Mouse (Mus musculus) lung, embryonic 14.5 days (tissue): Measurements from ENCODE around the gene Syngr4. TPM values are rescaled to one million over a fixed set of nuclear protein-coding genes. Genes with fewer than 3 reads are reported as not detected.

Experiments
- ATAC-seq: fragments of 200-750 bp; cut with Nextera tagmentation; 2 replicates; pipeline ENCODE4 v1.8.0; 2017; ENCODE audit warnings: mild to moderate bottlenecking, moderate TSS enrichment, moderate library complexity; ENCODE audit not compliant: insufficient read depth
- DNase-seq: peaks from one replicate; pipeline ENCODE4 v3.0.0-alpha.2; 2015
- H3K27ac ChIP-seq: fragments of 300-500 bp; sonication (generic); 2 replicates; pipeline ENCODE4 v1.5.1; 2014; ENCODE audit warnings: low read depth, mild to moderate bottlenecking, moderate library complexity
- H3K27me3 ChIP-seq: fragments of 300-500 bp; sonication (generic); 2 replicates; pipeline ENCODE4 v1.6.1; 2014; ENCODE audit warnings: low read length, control low read depth; ENCODE audit not compliant: insufficient read depth
- H3K36me3 ChIP-seq: fragments of 300-500 bp; sonication (generic); 2 replicates; pipeline ENCODE4 v1.6.1; 2014; ENCODE audit warnings: control low read depth; ENCODE audit not compliant: insufficient read depth
- H3K4me1 ChIP-seq: fragments of 300-500 bp; sonication (generic); 2 replicates; pipeline ENCODE4 v1.6.1; 2014; ENCODE audit warnings: antibody characterized with exemption, control low read depth; ENCODE audit not compliant: insufficient read depth
- H3K4me2 ChIP-seq: fragments of 300-500 bp; sonication (generic); 2 replicates; pipeline ENCODE4 v1.6.1; 2014; ENCODE audit warnings: mild to moderate bottlenecking
- H3K4me3 ChIP-seq: fragments of 300-500 bp; sonication (generic); 2 replicates; pipeline ENCODE4 v1.5.1; 2014; ENCODE audit warnings: low read depth, low read length
- H3K9ac ChIP-seq: fragments of 300-500 bp; sonication (generic); 2 replicates; pipeline ENCODE4 v1.6.1; 2014
- H3K9me3 ChIP-seq: fragments of 300-500 bp; sonication (generic); 2 replicates; pipeline ENCODE4 v1.6.1; 2016; ENCODE audit warnings: low read depth, low read length, control low read depth
- CTCF ChIP-seq: IDR thresholded peaks from 2 replicates; pipeline ENCODE4 v1.5.1; 2016; ENCODE audit warnings: antibody characterized with exemption, low read depth
- WGBS: fragments of 180-500 bp; shearing (Covaris S2); extraction: QIAGEN DNeasy Blood & Tissue Kit; methylation state at CpG from one replicate; pipeline ENCODE4 v1.1.7; 2014; 5-methylcytosine and 5-hydroxymethylcytosine counted together
- polyA plus RNA-seq: library from polyadenylated mRNA; unstranded; fragments of >200 nt; fragmentation: Nextera tagmentation; extraction: Ambion mirVana; gene quantifications from 2 replicates; pipeline ENCODE4 v1.2.1, GENCODE M21; 2014

The Syngr4 gene
- polyA plus RNA-seq, 1 experiment from 2014 or later = 1.0 TPM

DNA sequence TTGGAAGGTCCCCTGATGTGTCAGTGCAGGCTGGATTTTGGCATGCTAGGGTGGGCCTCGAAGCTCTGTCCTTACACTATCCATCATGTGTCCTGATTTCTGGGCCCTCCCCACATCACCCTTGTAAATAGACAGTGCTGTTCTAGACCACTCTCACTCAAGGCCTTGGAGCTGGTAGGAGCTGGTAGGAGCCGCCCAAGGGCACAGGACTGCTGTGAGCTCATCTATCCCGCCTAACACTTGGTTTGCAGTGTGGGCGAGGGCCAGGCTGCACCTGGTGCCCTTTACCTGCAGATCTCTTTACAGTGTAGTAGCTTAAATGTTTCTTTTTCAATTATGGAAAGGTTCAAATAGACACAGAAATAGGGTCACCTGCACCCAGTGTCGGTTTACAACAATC lies 18.5 kb upstream of the Syngr4 start:
- no peak for ATAC-seq
- DNase-seq = no peak
- Histone ChIP-seq H3K4me2 (no peak overlapping the region), H3K27me3 (no peaks in the 10 kb centered on the region), H3K36me3 (peaks cover 12% of the 10 kb centered on the region; the same call in 1 of the 2 replicates), H3K27ac (no peak overlapping the region), H3K9ac (no peak overlapping the region), H3K4me3 (no peak overlapping the region), H3K9me3 (no peaks in the 10 kb centered on the region), H3K4me1 (peaks cover 28% of the 10 kb centered on the region)
- no peak for TF ChIP-seq CTCF
- WGBS = 79% methylated on average over 5 of the region's 5 CpGs

DNA sequence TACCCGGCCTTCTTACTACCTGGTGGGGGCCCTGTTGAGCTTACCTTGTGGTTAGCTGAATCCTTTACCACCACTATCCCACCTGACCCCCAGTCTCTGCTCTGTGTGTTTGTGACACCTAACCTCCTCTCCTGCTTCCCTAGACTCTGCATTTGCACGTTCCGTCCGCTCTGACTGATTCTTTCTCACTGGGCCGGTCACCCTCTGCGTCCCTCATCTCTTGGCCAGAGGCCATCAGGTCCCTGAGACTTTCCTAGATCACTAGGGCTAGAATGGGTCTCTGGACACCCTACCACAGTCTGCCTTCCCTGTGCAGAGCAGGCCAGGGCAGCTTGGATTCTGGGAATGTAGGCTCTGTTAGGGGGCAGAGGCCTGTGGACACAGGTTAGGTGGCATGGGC lies 17.6 kb upstream of the Syngr4 start:
- no peak for TF ChIP-seq CTCF
- peaks cover 20% of the 10 kb centered on the region; the same call in 1 of the 2 replicates for H3K36me3 ChIP-seq
- H3K27me3 ChIP-seq = no peaks in the 10 kb centered on the region
- H3K27ac ChIP-seq = no peak overlapping the region
- ATAC-seq (no peak), DNase-seq (no peak)
- H3K9ac ChIP-seq = no peak overlapping the region; the same call in 1 of the 2 replicates
- no peak overlapping the region for H3K4me2 ChIP-seq
- peaks cover 21% of the 10 kb centered on the region for H3K4me1 ChIP-seq
- no peaks in the 10 kb centered on the region for H3K9me3 ChIP-seq
- WGBS = 82% methylated on average over 6 of the region's 6 CpGs
- H3K4me3 ChIP-seq = no peak overlapping the region

DNA sequence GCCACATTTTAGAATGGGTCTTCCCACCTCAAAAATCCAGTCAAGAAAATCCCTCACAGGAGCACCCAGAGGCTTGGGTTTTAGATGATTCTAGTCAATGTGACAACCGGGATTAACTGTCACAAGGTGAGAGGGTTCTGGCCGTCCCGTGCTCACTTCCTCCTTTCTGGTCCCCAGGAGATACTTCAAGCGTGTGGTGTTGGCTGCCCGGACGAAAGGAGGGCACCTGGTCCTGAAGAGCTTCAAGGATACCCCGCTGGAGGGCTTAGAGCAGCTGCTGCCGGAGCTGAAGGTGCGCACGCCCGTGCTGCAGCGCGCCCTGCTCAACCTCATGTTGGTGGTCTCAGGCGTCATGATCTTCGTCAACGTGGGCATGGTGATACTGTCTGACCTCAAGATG lies 12.6 kb upstream of the Syngr4 start:
- Histone ChIP-seq H3K36me3 (peaks cover 15% of the 10 kb centered on the region; the same call in 1 of the 2 replicates), H3K4me3 (no peak overlapping the region), H3K27me3 (no peaks in the 10 kb centered on the region), H3K4me2 (no peak overlapping the region), H3K27ac (no peak overlapping the region), H3K4me1 (no peaks in the 10 kb centered on the region), H3K9ac (no peak overlapping the region), H3K9me3 (no peaks in the 10 kb centered on the region)
- TF ChIP-seq CTCF = no peak
- no peak for DNase-seq
- no peak for ATAC-seq
- 91% methylated on average over 16 of the region's 16 CpGs for WGBS

DNA sequence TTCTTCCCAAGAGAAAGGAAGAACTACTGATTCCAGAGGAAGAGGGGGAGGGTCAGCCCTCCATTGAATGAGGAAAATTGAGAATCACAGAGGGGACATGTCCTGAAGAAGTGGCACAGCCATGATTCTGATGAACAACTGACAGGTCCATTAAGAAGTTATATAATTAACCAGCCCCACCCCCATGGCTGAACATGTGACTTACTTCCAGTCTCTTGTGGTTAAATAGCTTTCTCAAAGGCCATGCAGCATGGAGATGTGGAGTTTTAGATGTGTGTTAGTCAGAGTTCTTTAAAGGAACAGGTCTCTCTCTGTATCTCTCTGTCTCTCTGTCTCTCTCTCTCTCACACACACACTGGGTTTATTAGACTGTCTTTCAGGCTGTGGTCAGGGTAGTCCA lies 11.9 kb upstream of the Syngr4 start:
- H3K4me3 ChIP-seq = no peak overlapping the region
- no peak for TF ChIP-seq CTCF
- H3K9ac ChIP-seq = no peak overlapping the region
- no peaks in the 10 kb centered on the region for H3K9me3 ChIP-seq
- no peaks in the 10 kb centered on the region for H3K4me1 ChIP-seq
- H3K36me3 ChIP-seq = peaks cover 15% of the 10 kb centered on the region; the same call in 1 of the 2 replicates
- no peaks in the 10 kb centered on the region for H3K27me3 ChIP-seq
- H3K4me2 ChIP-seq = no peak overlapping the region
- H3K27ac ChIP-seq = no peak overlapping the region
- ATAC-seq (no peak), DNase-seq (no peak)

DNA sequence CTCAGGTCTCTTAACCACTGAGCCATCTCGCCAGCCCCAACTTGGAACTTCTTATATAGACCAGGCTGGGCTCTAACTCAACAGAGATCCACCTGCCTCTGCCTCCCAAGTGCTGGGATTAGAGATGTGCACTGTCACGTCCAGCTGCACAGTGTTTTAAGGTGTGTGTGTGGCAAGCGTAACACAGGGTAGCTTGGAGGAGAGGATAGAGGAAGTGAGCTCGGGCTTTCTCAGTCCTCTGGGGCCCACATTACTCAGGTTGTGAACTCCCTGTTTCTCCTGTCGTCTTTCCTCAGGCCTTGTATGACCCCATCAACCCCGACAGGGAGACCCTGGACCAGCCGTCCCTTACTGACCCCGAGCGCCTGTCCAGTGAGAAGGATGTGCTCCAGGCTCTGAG lies 10.1 kb upstream of the Syngr4 start:
- H3K36me3 ChIP-seq = peaks cover 15% of the 10 kb centered on the region; the same call in 1 of the 2 replicates
- H3K9me3 ChIP-seq = no peaks in the 10 kb centered on the region
- ATAC-seq (no peak; the same call in 1 of the 2 replicates), DNase-seq (no peak)
- no peaks in the 10 kb centered on the region for H3K4me1 ChIP-seq
- 84% methylated on average over 9 of the region's 9 CpGs for WGBS
- no peaks in the 10 kb centered on the region for H3K27me3 ChIP-seq
- H3K27ac ChIP-seq = no peak overlapping the region
- TF ChIP-seq CTCF = no peak
- no peak overlapping the region for H3K4me3 ChIP-seq
- H3K4me2 ChIP-seq = no peak overlapping the region
- no peak overlapping the region for H3K9ac ChIP-seq

DNA sequence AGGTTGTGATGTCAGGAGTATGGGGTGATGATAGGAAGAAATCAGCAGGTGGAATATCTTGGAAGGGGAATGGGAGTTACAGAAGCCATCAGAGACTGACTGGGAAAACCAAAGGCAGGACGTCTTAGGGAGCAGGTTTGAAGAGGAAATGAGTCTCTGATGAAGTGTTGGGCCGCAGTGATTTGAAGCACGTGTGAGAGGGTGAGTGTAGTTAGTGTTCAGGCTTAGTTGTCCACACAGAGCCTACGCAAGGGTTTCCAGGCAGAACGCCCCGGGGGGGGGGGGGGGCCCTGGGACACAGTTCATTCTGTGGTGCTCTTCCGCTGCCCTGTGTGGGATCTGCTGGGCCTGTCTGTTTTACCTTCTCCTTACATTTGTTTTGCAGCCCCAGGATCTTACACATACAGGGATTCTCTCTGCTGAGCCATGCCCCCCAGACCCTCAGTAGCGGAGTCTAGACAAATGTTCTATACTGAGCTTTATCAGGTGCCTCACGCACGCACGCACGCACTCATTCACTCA lies 6.0 kb upstream of the Syngr4 start:
- no peak overlapping the region for H3K27ac ChIP-seq
- DNase-seq (peak; percentile 36), ATAC-seq (no peak)
- no peak overlapping the region for H3K4me2 ChIP-seq
- 60% methylated on average over 12 of the region's 12 CpGs for WGBS
- no peaks in the 10 kb centered on the region for H3K9me3 ChIP-seq
- H3K9ac ChIP-seq = no peak overlapping the region
- H3K4me1 ChIP-seq = 0 out of 2 replicates have a peak, but pooled peaks cover 5% of the 10 kb centered on the region
- H3K36me3 ChIP-seq = peaks cover 4% of the 10 kb centered on the region; the same call in 1 of the 2 replicates
- no peaks in the 10 kb centered on the region for H3K27me3 ChIP-seq
- no peak overlapping the region for H3K4me3 ChIP-seq
- TF ChIP-seq CTCF = no peak

DNA sequence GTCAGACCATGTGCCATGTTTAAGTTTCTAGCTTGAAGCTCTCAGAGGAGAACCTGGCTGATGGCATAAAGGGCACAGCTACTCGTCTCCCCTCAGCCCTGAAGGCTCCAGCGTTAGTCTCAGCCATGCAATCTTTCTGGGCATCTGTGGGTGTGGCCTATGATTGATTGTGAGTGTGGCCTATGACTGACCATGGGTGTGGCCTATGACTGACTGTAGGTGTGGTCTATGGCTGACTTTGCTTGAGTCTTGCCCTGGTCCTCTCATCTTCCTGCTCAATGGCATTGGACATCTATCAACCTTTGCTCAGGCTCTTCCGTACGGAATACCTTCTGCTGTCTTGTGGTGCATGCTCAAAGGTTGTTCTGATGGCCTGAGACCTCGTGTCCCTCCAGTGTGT lies 5.0 kb upstream of the Syngr4 start:
- no peak overlapping the region for H3K9ac ChIP-seq
- no peak overlapping the region for H3K4me2 ChIP-seq
- H3K27ac ChIP-seq = no peak overlapping the region
- DNase-seq (peak; percentile 46), ATAC-seq (no peak)
- WGBS = 49% methylated on average over 5 of the region's 5 CpGs
- H3K27me3 ChIP-seq = no peaks in the 10 kb centered on the region
- no peak overlapping the region for H3K4me3 ChIP-seq
- H3K36me3 ChIP-seq = no peaks in the 10 kb centered on the region
- TF ChIP-seq CTCF = no peak
- no peaks in the 10 kb centered on the region for H3K9me3 ChIP-seq
- 0 out of 2 replicates have a peak, but pooled peaks cover 6% of the 10 kb centered on the region for H3K4me1 ChIP-seq
